Mouse (Mus musculus): ENCODE measurements around the gene Sema4d. TPM values are rescaled to one million over a fixed set of nuclear protein-coding genes. Genes with fewer than 3 reads are reported as not detected.

Sema4d gene
- polyA plus RNA-seq, 1 experiment from 2014 or later: 9.7 TPM

GRCm38 (mm10) chr13:51778351-51778982 lies 15.1 kb downstream of the Sema4d start:
- no peak for ATAC-seq (replicated peaks; ENCODE audit: low FRiP score, low TSS enrichment, low read depth)

GRCm38 (mm10) chr13:51777738-51778274 lies 15.7 kb downstream of the Sema4d start:
- Histone ChIP-seq H3K4me1 (replicated peaks; ENCODE audit: control insufficient read depth, insufficient read depth, low read length) (0 out of 2 replicates have a peak, but pooled peaks cover 9% of the 10 kb centered on the region), H3K27me3 (replicated peaks; ENCODE audit: control insufficient read depth, insufficient read depth, low read length) (no peaks in the 10 kb centered on the region), H3K36me3 (ENCODE audit: control insufficient read depth, insufficient read depth, low read length) (no peaks in the 10 kb centered on the region), H3K9me3 (ENCODE audit: control insufficient read depth, low read length) (no peaks in the 10 kb centered on the region), H3K4me3 (ENCODE audit: low read depth, low read length) (no peak overlapping the region), H3K4me2 (ENCODE audit: low read length) (no peak overlapping the region), H3K9ac (ENCODE audit: low read length) (no peak overlapping the region), H3K27ac (ENCODE audit: low read depth) (no peak overlapping the region)
- ATAC-seq (replicated peaks; ENCODE audit: low FRiP score, low TSS enrichment, low read depth): no peak
- WGBS: 62% methylated on average over 6 of the region's 6 CpGs
- DNase-seq (ENCODE audit: low spot score): no peak

More at GRCm38 (mm10) chr13:51778351-51778982, 15.1 kb downstream of the Sema4d start:
- Histone ChIP-seq H3K4me2 (ENCODE audit: low read length) (no peak overlapping the region), H3K4me3 (ENCODE audit: low read depth, low read length) (no peak overlapping the region), H3K9ac (ENCODE audit: low read length) (no peak overlapping the region), H3K27ac (ENCODE audit: low read depth) (no peak overlapping the region), H3K4me1 (replicated peaks; ENCODE audit: control insufficient read depth, insufficient read depth, low read length) (0 out of 2 replicates have a peak, but pooled peaks cover 9% of the 10 kb centered on the region), H3K27me3 (replicated peaks; ENCODE audit: control insufficient read depth, insufficient read depth, low read length) (no peaks in the 10 kb centered on the region), H3K36me3 (ENCODE audit: control insufficient read depth, insufficient read depth, low read length) (no peaks in the 10 kb centered on the region), H3K9me3 (ENCODE audit: control insufficient read depth, low read length) (no peaks in the 10 kb centered on the region)
- no peak for DNase-seq (ENCODE audit: low spot score)
- WGBS: 91% methylated on average over 11 of the region's 11 CpGs

GRCm38 (mm10) chr13:51777048-51777737 lies 16.4 kb downstream of the Sema4d start:
- H3K27ac ChIP-seq (ENCODE audit: low read depth): no peak overlapping the region
- H3K9ac ChIP-seq (ENCODE audit: low read length): no peak overlapping the region
- no peaks in the 10 kb centered on the region for H3K9me3 ChIP-seq (ENCODE audit: control insufficient read depth, low read length)
- H3K4me2 ChIP-seq (ENCODE audit: low read length): no peak overlapping the region
- ATAC-seq (replicated peaks; ENCODE audit: low FRiP score, low TSS enrichment, low read depth): peak; percentile 67
- no peaks in the 10 kb centered on the region for H3K36me3 ChIP-seq (ENCODE audit: control insufficient read depth, insufficient read depth, low read length)
- no peak overlapping the region for H3K4me3 ChIP-seq (ENCODE audit: low read depth, low read length)
- 0 out of 2 replicates have a peak, but pooled peaks cover 9% of the 10 kb centered on the region for H3K4me1 ChIP-seq (replicated peaks; ENCODE audit: control insufficient read depth, insufficient read depth, low read length)
- 32% methylated on average over 11 of the region's 11 CpGs for WGBS
- DNase-seq (ENCODE audit: low spot score): no peak
- no peaks in the 10 kb centered on the region for H3K27me3 ChIP-seq (replicated peaks; ENCODE audit: control insufficient read depth, insufficient read depth, low read length)

GRCm38 (mm10) chr13:51776160-51776737 lies 17.3 kb downstream of the Sema4d start:
- DNase-seq (ENCODE audit: low spot score) (no peak), ATAC-seq (replicated peaks; ENCODE audit: low FRiP score, low TSS enrichment, low read depth) (no peak)
- Histone ChIP-seq H3K9ac (ENCODE audit: low read length) (no peak overlapping the region), H3K4me2 (ENCODE audit: low read length) (no peak overlapping the region), H3K4me3 (ENCODE audit: low read depth, low read length) (no peak overlapping the region), H3K9me3 (ENCODE audit: control insufficient read depth, low read length) (no peaks in the 10 kb centered on the region), H3K36me3 (ENCODE audit: control insufficient read depth, insufficient read depth, low read length) (no peaks in the 10 kb centered on the region), H3K4me1 (replicated peaks; ENCODE audit: control insufficient read depth, insufficient read depth, low read length) (0 out of 2 replicates have a peak, but pooled peaks cover 9% of the 10 kb centered on the region), H3K27ac (ENCODE audit: low read depth) (no peak overlapping the region), H3K27me3 (replicated peaks; ENCODE audit: control insufficient read depth, insufficient read depth, low read length) (no peaks in the 10 kb centered on the region)
- 87% methylated on average over 6 of the region's 6 CpGs for WGBS

- no peak for DNase-seq (ENCODE audit: low spot score)
- H3K4me3 ChIP-seq (ENCODE audit: low read depth, low read length): no peak overlapping the region
- H3K36me3 ChIP-seq (ENCODE audit: control insufficient read depth, insufficient read depth, low read length): no peaks in the 10 kb centered on the region
- no peaks in the 10 kb centered on the region for H3K4me1 ChIP-seq (replicated peaks; ENCODE audit: control insufficient read depth, insufficient read depth, low read length)
- no peak for ATAC-seq (replicated peaks; ENCODE audit: low FRiP score, low TSS enrichment, low read depth)
- H3K27ac ChIP-seq (ENCODE audit: low read depth): no peak overlapping the region
- 81% methylated on average over 10 of the region's 10 CpGs for WGBS
- no peak overlapping the region for H3K9ac ChIP-seq (ENCODE audit: low read length)
- no peak overlapping the region for H3K4me2 ChIP-seq (ENCODE audit: low read length)
- H3K9me3 ChIP-seq (ENCODE audit: control insufficient read depth, low read length): no peaks in the 10 kb centered on the region
- H3K27me3 ChIP-seq (replicated peaks; ENCODE audit: control insufficient read depth, insufficient read depth, low read length): no peaks in the 10 kb centered on the region
Observed at GRCm38 (mm10) chr13:51771802-51772206, 21.7 kb downstream of the Sema4d start.

GRCm38 (mm10) chr13:51770647-51771427 lies 22.7 kb downstream of the Sema4d start:
- no peaks in the 10 kb centered on the region for H3K36me3 ChIP-seq (ENCODE audit: control insufficient read depth, insufficient read depth, low read length)
- ATAC-seq (replicated peaks; ENCODE audit: low FRiP score, low TSS enrichment, low read depth) (no peak), DNase-seq (ENCODE audit: low spot score) (no peak)
- no peak overlapping the region for H3K27ac ChIP-seq (ENCODE audit: low read depth)
- H3K4me2 ChIP-seq (ENCODE audit: low read length): no peak overlapping the region
- no peaks in the 10 kb centered on the region for H3K27me3 ChIP-seq (replicated peaks; ENCODE audit: control insufficient read depth, insufficient read depth, low read length)
- 89% methylated on average over 14 of the region's 14 CpGs for WGBS
- no peaks in the 10 kb centered on the region for H3K9me3 ChIP-seq (ENCODE audit: control insufficient read depth, low read length)
- H3K4me3 ChIP-seq (ENCODE audit: low read depth, low read length): no peak overlapping the region
- no peaks in the 10 kb centered on the region for H3K4me1 ChIP-seq (replicated peaks; ENCODE audit: control insufficient read depth, insufficient read depth, low read length)
- no peak overlapping the region for H3K9ac ChIP-seq (ENCODE audit: low read length)

- H3K27ac ChIP-seq (ENCODE audit: low read depth): no peak overlapping the region
- ATAC-seq (replicated peaks; ENCODE audit: low FRiP score, low TSS enrichment, low read depth): 0 out of 2 replicates have a peak, but pooled peaks have one; percentile 27
- no peaks in the 10 kb centered on the region for H3K9me3 ChIP-seq (ENCODE audit: control insufficient read depth, low read length)
- no peaks in the 10 kb centered on the region for H3K4me1 ChIP-seq (replicated peaks; ENCODE audit: control insufficient read depth, insufficient read depth, low read length)
- DNase-seq (ENCODE audit: low spot score): no peak
- H3K4me3 ChIP-seq (ENCODE audit: low read depth, low read length): no peak overlapping the region
- no peak overlapping the region for H3K4me2 ChIP-seq (ENCODE audit: low read length)
- H3K9ac ChIP-seq (ENCODE audit: low read length): no peak overlapping the region
- WGBS: 73% methylated on average over 14 of the region's 14 CpGs
- no peaks in the 10 kb centered on the region for H3K27me3 ChIP-seq (replicated peaks; ENCODE audit: control insufficient read depth, insufficient read depth, low read length)
- H3K36me3 ChIP-seq (ENCODE audit: control insufficient read depth, insufficient read depth, low read length): no peaks in the 10 kb centered on the region
Observed at GRCm38 (mm10) chr13:51767991-51768761, 25.4 kb downstream of the Sema4d start.
